Mouse (Mus musculus): ENCODE results near the gene Tmem131l.

The Tmem131l gene

DNA sequence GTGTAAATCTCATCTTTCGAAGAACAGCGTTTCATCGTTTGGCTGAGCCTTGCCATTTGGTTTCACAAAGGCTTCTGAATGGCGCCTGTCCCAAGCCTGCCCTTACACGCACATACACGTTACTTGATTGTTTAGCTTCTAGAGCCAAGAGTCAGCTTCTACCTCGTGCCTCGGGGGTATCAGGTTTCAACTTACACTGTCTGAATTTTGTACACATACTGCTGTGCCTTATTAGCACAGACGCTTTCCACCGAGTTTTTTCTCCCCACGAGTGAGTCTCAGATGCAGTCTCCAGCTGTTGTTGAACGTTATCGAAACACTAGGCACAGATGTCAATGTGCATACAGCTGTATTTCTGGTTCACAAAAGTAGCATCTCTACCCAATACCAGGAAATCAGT, 19.3 kb upstream of the Tmem131l start:
- in situ Hi-C loops (cut with MboI; ENCODE audit: low sequenced_read_pairs) = no loop called here

DNA sequence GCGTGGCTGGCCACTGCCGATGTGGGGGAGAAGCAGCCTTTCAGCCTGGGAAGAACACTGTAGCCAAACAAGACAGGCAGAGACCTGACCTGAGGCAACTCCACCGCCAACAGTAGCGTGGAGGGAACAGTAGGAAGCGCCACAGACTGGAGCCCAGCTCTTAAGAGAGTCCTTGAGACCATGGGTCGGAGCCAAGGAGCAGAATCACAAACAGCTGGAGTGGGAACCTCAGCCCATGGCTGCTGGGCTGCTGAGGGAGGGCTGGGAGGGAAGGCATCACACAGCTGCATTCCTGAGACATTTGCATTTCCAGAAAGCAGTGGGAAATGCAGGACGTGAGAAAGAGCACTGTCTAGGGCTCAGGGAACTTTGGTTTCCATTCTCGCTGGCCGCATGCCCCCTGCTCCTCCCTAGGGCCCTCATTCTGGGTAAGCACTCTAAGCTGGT, 8.8 kb upstream of the Tmem131l start:
- in situ Hi-C loops (cut with MboI; ENCODE audit: low sequenced_read_pairs) = no loop called here

DNA sequence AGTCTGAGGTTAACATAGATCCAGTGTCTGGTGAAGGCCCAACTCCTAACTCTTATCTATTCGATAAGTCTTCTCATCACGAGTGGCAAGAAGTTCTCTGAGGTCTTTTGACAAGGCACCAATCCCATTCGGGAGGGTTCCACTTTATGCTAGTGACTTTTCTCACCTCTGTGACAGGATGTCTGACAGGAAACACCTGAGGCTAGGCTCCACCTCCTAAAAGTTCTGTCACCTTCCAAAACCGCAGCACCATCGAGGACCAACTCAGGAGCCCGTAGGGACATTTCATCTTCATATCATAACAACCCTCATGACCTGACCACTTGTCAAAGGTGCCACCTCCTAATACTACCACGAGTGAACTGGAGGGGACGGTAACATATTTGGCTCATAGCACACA, 6.2 kb upstream of the Tmem131l start:
- in situ Hi-C loops (cut with MboI; ENCODE audit: low sequenced_read_pairs) = no loop called here

DNA sequence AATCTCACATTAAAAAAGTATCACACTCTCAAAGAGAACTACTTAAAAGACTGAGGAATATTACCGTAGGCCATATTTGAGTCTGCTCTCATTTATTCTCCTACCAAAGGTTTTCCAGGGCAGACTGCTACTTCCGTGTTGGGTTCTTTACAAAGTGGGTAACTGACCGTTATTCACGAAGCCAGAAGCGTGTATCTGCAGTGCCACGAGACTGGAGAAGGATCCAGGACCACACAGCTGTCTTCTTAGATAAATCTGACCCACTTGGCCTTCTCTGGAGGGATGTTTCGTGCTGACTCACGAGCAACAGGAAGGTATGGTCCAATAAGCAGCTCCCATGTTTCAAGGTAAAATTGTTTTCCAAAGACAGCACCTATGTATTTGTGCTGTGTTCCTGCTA, 1.8 kb upstream of the Tmem131l start:
- in situ Hi-C loops (cut with MboI; ENCODE audit: low sequenced_read_pairs) = no loop called here

DNA sequence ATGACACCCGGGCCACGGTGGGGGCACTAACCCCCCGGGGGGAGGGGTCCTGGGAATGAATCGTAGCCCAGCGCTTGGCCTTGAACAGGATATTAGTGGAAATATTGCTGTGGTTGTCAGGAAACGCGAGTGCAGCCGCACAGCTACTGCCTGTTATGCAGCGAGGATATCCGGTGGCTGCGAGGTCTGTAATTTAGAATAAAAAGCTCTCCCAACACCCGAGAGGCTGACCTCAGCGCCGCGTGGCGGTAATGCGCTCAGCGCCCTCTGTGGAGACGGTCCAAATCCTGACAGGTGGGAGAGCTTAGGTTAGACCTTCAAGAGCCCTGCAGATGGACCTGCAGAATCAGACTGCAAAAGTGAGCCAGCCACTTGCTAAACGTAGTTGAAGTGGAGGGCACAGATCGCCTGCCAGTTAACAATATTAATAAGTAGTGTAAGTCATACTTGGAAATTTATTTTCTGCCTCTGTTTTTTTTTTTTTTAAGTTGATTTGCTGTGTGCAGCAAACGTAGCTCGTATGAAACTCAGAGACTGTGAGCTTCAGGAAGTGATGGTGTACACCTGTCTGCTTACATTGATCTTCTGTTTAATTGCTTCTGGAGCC, 604 bp upstream of the Tmem131l start:
- in situ Hi-C loops (cut with MboI; ENCODE audit: low sequenced_read_pairs) = no loop called here

DNA sequence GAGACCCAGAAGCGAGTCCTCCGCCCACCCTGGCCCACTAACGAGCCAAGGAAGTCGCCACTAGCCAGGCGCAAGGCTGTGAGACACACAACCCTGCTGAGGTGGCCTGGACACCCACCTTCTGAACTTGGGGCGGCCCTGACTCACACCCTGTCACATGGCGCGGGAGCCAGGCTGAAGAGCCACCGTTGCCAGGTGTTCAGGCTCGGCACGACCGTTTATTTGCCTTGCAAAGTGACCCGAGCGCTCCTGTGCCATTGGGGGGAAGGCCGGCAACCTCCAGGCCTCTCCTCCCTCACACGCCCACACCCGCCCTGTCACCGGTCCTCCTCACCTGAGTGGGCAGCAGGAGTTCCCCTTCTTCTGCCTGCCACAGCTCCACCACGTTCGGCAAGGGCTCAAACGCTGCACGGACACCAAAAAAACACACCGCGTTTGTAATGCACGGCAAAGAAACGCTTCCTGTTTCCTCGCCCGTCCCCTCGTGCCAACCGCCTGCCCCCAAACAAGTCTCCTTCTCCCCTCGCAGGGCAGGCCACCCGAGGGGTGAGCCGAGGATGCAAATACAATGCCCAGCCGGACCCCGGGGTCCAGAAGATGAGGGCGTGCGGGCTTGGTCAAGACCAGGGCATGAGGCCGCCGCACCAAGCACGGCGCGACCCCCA, 862 bp downstream of the Tmem131l start:
- in situ Hi-C loops (cut with MboI; ENCODE audit: low sequenced_read_pairs) = no loop called here

DNA sequence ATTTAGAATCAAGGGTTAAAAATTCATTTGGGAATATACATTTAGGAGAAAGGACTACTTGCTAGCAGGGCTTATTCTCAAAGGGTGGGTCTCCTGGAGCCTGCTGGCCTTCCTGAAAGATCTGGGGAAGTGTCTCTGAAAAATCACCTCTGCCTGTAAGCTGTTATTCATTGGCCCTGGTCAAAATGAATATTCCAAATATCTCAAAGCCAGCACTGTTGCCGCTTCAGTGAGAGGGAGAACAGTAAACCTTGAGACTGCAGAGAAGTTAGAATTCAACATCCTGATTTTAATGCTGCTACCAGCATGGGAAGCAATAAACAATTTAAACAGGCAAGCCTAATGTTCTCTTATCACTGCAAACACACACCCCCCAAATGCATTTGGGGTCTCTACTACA, 1.8 kb downstream of the Tmem131l start:
- in situ Hi-C loops (cut with MboI; ENCODE audit: low sequenced_read_pairs) = no loop called here

DNA sequence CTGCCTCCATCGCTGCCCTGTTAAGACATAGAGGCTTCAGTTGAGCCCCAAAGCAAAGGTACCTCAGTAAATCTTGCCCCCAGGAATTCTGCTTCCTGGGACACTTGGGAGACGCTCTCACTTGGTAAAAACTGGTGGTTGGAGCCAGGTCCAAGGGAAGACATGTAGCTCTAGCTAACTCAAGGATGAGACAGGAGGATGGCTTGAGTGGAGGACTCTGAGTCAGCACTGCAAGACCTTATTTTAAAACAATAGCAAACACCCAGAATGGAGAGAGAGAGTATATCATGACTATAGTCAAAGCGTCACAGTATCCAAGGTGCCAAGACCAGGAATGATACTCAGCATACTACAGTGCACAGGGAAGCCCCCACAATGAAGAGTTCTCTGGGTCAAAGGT, 2.4 kb downstream of the Tmem131l start:
- in situ Hi-C loops (cut with MboI; ENCODE audit: low sequenced_read_pairs) = no loop called here

DNA sequence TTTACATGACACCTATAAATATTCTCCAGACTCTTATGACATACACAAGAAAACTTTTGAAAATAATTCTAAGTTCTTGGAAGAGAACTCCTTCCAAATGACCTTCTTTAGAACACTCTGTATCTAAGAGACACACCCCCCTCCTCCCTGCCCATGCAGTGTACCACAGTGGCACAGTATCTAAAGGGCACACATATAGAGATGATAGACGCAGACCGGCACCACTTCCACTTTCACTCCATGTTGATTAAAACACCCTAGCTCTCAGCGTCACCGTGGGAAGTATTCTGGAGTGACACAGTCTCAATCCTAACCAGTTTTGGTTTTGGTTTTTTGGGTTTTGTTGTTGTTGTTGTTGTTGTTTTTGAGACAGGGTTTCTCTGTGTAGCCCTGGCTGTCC, 3.1 kb downstream of the Tmem131l start:
- in situ Hi-C loops (cut with MboI; ENCODE audit: low sequenced_read_pairs) = no loop called here

DNA sequence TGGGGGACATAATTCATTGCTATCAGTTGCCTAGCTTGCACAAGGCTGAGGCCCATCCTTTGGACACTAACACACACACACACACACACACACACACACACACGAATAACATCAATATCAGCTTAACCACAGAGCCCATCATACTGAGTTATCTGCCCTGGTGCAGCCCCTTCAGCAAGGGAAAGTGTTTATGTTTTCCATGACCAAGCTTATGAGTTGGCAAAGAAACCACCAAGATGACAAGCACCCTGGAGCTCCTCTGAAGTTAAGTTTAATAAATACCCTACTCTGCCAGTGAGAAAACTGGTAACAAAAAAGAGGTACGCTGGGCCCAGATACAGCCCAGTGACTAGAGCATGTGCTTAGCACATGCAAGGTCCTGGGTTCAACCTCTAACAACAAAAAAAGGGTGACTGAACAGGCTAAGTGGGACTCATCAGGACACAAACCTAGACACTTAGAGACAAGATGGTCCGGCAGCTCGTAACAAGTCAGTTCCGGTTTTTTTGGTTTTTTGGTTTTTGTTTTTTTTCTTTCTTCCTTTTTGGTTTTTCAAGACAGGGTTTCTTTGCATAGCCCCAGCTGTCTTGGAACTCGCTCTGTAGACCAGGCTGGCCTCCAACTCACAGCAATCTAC, 4.1 kb downstream of the Tmem131l start:
- in situ Hi-C loops (cut with MboI; ENCODE audit: low sequenced_read_pairs) = no loop called here

DNA sequence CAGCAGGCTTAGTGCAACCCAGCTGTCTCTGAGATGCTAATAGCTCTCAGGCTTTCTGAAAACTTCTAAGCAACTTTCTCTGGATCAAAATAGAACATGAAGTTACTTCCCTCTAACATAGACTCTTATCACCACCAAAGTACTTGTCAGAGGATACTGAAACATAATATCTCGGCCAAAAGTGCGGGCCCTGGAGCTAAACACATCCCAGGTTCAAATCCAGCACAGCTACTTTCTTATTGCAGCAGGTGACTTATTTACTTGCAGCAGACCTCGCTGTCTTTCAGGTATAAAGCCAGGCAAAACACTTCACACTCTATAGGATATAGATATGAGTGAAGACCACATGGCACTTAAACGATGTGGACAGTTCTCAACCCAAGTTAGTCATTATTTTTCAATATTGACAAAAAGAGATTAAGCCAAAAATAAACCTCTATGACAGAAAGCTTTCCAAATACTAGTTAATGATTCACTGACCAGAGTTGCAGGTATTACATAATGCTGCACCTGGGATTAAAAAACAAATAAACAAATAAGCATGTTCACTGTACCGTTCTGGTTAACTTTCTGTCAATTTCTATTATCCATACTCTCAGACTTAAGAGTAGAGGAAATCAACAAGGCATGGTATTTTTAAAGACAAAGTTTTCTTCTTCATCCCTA, 5.7 kb downstream of the Tmem131l start:
- in situ Hi-C loops (cut with MboI; ENCODE audit: low sequenced_read_pairs) = no loop called here

DNA sequence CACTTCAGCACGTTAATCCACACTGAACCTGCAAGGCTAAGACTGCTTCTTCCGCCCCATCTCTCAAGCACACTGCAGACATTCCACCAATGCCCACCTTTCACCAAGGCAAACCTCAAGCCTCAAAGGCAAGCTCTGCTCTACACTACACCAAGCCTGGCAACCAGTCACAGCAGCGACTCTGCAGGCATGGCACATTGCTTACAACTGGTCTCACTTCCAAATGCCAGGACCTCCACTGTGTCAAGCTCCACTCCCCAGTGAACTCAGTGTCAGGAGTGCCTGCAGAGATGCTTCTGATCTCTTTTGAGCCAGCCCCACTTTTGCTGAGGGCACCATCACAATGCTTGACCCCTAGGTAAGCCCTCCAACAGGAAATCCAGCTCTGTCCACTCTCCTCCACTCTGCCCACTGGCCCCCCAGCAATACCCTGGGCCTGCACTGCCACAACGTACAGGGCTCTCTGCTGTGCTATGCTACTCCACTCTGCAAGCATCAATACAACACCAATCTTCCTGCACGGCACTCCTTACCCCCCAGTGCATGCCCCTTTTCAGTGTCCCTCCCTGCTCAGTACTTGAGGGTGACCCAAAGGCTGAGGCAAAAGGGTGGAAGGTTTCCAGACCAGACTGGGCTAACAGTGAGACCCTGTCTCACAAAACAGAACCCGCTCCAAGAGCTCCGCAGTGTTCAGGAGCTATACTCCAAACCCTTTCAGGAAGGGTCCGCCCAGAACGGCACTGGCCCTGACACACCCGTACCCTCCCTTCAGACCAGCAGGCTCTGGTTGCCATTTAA, 6.8 kb downstream of the Tmem131l start:
- in situ Hi-C loops (cut with MboI; ENCODE audit: low sequenced_read_pairs) = no loop called here

DNA sequence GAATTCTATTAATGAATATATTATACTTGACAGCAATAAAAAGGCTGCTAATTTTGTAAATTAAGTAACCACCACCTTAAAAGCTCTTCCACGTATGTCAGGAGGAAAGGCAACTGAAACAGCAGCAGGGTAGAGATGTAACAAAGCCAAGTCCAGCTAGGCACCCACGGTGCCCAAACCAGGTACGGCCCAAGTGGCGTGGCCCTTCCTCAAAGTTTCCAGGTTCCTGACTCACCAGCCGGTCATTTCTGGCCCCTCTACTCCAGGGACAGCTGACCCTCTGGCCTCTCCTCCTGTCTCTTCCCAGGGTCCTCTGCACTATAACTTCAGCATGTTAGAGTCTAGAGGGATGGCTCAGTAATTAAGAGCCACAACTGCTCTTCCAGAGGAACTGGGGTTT, 7.6 kb downstream of the Tmem131l start:
- in situ Hi-C loops (cut with MboI; ENCODE audit: low sequenced_read_pairs) = no loop called here

DNA sequence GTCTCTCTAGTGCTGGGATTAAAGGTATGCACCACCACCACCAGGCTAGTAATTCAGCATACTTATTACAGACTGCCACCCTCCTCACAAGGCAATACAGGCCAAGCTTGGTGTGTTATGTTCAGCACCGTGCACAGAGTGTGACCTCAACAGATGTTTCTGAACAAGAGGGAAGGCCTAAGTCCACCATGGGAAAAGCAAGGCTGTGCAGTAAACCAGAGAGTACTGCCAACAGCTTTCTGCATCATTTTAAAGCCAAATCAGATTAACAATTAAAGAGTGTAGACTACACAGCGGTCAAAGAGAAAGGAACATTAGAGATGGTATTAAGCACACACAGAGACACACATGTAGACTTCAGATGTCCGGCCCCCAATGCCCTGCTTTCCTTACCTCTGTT, 8.8 kb downstream of the Tmem131l start:
- in situ Hi-C loops (cut with MboI; ENCODE audit: low sequenced_read_pairs) = no loop called here

DNA sequence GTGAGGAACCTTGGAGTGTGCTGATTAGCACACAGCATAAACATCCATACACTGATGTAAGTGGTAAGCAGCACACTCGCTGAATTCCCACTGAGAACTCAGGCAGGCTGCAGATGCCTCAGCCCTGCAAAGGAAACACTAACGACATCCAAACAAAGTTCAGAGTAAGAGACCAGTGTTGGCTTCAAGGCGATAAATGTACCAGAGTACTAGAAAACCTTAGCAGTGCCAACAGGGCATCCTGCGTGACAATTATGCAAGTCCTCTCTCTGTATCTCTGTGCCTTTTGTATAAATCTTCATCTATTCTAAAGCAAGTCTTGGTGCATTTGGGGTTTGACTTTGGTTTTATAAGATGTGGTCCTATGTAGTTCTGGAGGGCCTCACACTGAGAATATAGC, 11.0 kb downstream of the Tmem131l start:
- in situ Hi-C loops (cut with MboI; ENCODE audit: low sequenced_read_pairs) = no loop called here

DNA sequence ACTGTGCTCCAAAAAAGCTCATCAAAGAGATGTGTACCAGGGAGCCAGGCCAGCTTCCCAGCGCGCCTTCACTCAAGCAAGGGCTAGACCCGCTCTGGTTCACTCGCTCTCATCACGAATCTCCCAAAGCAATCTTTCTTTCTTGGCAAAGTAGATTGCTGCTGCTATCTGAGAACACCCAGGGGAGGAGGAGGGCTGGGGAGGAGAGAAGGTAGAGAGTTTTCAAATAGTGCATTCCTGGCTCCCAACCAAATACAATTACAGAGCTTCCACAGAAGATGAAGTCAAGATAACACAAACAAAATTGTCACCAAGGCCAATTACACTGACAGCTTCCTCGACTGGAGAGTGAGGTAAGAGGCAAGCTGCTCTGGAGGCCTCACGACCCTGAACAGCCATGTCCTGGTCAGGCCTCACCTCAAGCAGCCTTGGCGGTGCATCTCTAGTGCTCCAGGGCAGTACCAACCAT, 12.2 kb downstream of the Tmem131l start:
- in situ Hi-C loops (cut with MboI; ENCODE audit: low sequenced_read_pairs) = no loop called here

DNA sequence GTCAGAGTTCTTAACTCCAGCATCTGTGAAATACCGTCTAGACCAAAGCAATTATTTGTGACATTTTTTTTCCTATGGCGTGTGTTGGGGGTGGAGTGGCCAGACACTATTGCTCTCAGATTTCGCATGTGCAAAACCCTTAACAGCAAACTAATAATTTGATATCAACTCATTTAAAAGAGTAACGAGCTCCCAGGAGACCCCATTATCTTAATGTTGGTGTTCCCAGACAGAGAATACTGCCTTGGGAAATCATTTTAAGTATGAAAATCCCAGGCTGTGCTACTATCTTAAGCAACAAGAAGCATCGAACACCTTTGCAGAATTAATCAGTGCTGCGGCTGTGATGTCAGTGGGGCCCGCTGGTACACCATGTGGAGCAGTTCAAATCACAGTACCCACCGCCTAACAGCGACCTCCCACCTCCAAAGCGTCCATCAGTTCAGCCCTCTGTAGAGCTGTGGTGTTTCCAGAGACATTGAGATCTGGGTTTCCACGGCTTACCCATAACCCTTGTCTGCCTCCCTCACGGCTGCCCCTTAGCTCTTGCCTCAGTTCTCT, 15.4 kb downstream of the Tmem131l start:
- in situ Hi-C loops (cut with MboI; ENCODE audit: low sequenced_read_pairs) = no loop called here

DNA sequence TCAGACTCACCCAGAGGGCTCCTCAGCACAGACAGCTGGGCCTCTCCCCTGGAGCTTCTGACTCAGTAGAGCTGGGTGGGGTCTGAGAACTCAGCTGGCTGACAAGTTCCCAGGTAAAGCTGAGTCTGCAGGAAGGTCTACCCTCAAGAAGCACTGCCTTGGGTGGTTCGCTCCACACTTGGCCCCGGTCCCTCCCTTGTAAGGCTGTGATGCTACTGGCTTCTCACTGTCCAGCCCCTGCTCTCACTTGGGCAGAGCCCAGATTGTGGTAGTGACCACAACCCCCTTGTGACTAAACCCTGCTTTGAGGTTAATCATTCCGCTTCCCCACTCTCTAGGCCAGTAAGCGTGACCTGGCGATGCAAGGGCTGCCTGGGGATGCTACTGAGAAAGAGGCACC, 17.3 kb downstream of the Tmem131l start:
- in situ Hi-C loops (cut with MboI; ENCODE audit: low sequenced_read_pairs) = no loop called here

DNA sequence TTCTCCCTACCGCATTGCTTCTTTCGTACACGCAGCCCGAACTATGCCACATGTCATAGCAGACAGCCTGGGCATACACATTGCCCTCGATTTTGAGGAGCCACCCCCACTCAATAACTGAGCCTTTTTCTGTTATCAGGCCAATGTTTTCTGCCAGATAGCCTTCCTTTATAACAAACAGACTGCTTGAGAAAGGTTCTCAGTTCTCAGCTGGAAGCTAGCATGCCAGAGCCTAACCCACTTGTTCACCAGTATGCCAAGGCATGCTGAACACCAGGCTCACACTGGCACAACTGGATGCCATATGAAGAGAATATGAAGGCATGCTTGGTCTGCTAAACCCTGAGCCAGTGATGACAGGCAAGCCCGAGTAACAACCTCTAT, 17.8 kb downstream of the Tmem131l start:
- in situ Hi-C loops (cut with MboI; ENCODE audit: low sequenced_read_pairs) = no loop called here
